Mouse (Mus musculus) limb, embryonic 10.5 days (tissue): ENCODE data around the gene Tmem129. TPM values are rescaled to one million over a fixed set of nuclear protein-coding genes. Genes with fewer than 3 reads are reported as not detected.

Experiments used
- DNase-seq: peaks from one replicate; pipeline ENCODE4 v3.0.0-alpha.2; 2017; ENCODE audit warnings: low spot score
- H3K27ac ChIP-seq: fragments of 300-500 bp; sonication (generic); 2 replicates; pipeline ENCODE4 v1.5.1; 2016; ENCODE audit warnings: mild to moderate bottlenecking
- H3K27me3 ChIP-seq: fragments of 300-500 bp; sonication (generic); 2 replicates; pipeline ENCODE4 v1.6.1; 2016; ENCODE audit warnings: low read depth, mild to moderate bottlenecking; ENCODE audit not compliant: poor library complexity, severe bottlenecking
- H3K36me3 ChIP-seq: fragments of 300-500 bp; sonication (generic); 2 replicates; pipeline ENCODE4 v1.6.1; 2016; ENCODE audit warnings: mild to moderate bottlenecking, moderate library complexity
- H3K4me1 ChIP-seq: fragments of 300-500 bp; sonication (generic); 2 replicates; pipeline ENCODE4 v1.6.1; 2016
- H3K4me3 ChIP-seq: fragments of 300-500 bp; sonication (generic); 2 replicates; pipeline ENCODE4 v1.5.1; 2016; ENCODE audit warnings: mild to moderate bottlenecking, moderate library complexity
- H3K9me3 ChIP-seq: fragments of 300-500 bp; sonication (generic); replicated peaks from 2 replicates; pipeline ENCODE4 v1.6.1; 2016; ENCODE audit warnings: mild to moderate bottlenecking
- WGBS: fragments of 180-500 bp; shearing (Covaris S2); methylation state at CpG from one replicate; pipeline ENCODE4 v1.1.7; 2016; 5-methylcytosine and 5-hydroxymethylcytosine counted together
- polyA plus RNA-seq: library from polyadenylated mRNA; unstranded; fragments of >200 nt; fragmentation: Nextera tagmentation; extraction: Ambion mirVana; gene quantifications from 2 replicates; pipeline ENCODE4 v1.2.1, GENCODE M21; 2016

The Tmem129 gene
- polyA plus RNA-seq, 1 experiment from 2014 or later = 47.2 TPM

DNA sequence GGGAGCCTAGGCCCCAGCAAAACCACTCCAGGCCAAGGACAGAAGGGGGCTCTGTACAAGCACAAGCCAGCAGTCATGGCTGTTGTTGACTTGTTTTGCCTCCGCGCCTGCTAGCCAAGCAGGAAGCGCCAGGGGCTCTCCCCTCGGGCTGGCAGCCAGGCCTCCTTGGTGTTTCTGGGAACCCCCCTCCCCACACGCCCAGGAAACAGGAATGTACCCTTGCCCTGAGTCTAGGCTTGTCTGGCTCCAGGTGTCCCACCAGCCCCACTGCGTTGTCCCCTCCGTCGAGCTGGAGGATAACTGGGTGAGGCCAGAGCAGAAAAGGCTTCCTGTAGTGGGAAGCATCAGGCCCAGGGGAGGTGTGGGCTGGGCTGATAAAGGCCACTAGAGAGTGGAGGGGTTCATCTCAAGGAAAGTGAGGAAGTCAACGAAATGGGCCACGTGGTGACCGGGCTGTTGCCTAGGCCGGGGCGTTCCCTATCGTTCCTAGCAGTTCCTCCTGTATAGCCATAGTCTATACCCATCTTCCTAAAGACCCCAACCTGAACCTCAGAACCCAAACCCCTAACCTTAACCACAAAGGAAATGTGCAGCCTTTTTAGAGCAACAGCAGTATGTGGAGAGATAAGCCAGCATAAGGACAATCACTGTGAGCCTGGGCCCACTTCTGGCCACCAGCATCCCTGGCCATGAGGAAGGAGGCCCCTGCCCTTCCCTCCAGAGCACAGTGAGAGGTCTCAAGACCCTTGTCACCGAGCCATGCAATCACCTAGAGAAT, 23.6 kb upstream of the Tmem129 start:
- H3K36me3 ChIP-seq = no peaks in the 10 kb centered on the region
- H3K27me3 ChIP-seq = no peaks in the 10 kb centered on the region
- no peak overlapping the region for H3K27ac ChIP-seq
- H3K9me3 ChIP-seq = no peaks in the 10 kb centered on the region
- H3K4me3 ChIP-seq = no peak overlapping the region
- no peak for DNase-seq
- H3K4me1 ChIP-seq = peaks cover 17% of the 10 kb centered on the region
- WGBS = 83% methylated on average over 15 of the region's 15 CpGs

DNA sequence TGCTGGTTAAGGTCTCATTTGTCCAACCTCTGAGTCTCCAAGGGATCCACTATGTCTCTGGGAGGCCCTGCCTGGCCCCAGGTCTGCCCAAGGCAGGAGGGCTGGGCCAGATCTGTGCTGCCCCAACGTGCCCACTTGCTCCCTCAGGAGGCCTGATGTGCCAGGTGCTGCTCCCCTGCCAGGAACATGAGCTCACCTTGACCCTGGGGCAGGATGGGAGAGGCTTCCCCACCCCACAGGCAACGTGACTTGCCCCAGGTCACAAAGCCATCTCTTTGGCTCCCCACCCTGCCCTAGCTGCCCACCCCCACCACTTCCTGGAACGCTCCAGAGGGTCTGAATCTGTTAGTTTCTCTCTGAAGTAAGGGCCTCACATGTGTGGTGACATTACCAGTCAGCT, 22.8 kb upstream of the Tmem129 start:
- H3K4me3 ChIP-seq = no peak overlapping the region
- peak overlapping the region; percentile 57; the same call in 1 of the 2 replicates for H3K27ac ChIP-seq
- DNase-seq = no peak
- 62% methylated on average over 3 of the region's 3 CpGs for WGBS
- H3K9me3 ChIP-seq = no peaks in the 10 kb centered on the region
- no peaks in the 10 kb centered on the region for H3K27me3 ChIP-seq
- H3K36me3 ChIP-seq = no peaks in the 10 kb centered on the region
- H3K4me1 ChIP-seq = peaks cover 17% of the 10 kb centered on the region

DNA sequence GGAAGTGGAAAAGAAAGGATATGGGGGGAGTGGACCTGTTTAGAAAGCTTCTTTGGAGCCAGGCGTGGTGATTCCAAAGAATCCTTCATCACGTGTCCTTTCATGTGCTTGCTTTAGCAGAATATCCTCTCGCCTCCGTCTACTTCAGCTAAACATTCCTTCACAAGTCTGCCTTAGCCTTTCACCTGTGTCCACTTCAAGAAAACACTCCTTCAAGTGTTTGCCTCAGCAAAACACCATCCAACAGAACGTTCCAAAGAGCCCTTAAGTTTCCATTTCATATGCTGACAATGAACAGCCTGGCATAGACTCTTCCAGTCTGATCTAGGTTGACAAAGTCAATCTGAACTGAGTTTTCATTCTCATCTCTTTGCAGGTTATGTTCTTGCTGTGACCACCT, 20.0 kb upstream of the Tmem129 start:
- Histone ChIP-seq H3K4me1 (peaks cover 18% of the 10 kb centered on the region), H3K27ac (no peak overlapping the region), H3K36me3 (peaks cover 14% of the 10 kb centered on the region), H3K4me3 (no peak overlapping the region), H3K9me3 (no peaks in the 10 kb centered on the region), H3K27me3 (no peaks in the 10 kb centered on the region)
- no peak for DNase-seq
- 87% methylated on average over 5 of the region's 5 CpGs for WGBS

DNA sequence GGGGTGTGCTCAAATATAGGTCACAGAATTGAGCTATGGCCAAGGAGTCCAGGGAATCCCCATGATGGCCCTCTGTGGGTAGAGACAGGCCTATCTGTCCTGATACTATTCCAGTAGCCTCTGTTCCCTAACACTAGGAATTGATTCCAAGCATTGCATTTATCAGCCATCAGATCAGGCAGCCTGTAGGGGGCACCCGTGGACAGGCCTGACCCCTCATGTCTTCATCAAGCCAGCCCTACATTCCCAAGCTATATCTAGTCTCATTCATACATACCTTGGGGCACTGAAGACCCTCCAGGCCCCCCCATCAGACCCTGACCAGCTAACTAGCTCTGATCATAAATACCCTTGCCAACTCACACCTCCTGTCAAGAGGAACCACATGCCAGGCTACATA, 17.7 kb upstream of the Tmem129 start:
- 0% methylated on average over 1 of the region's 1 CpGs for WGBS
- Histone ChIP-seq H3K27ac (no peak overlapping the region), H3K9me3 (no peaks in the 10 kb centered on the region), H3K36me3 (peaks cover 37% of the 10 kb centered on the region), H3K27me3 (no peaks in the 10 kb centered on the region), H3K4me3 (no peak overlapping the region), H3K4me1 (peaks cover 11% of the 10 kb centered on the region)
- peak; percentile 76 for DNase-seq

DNA sequence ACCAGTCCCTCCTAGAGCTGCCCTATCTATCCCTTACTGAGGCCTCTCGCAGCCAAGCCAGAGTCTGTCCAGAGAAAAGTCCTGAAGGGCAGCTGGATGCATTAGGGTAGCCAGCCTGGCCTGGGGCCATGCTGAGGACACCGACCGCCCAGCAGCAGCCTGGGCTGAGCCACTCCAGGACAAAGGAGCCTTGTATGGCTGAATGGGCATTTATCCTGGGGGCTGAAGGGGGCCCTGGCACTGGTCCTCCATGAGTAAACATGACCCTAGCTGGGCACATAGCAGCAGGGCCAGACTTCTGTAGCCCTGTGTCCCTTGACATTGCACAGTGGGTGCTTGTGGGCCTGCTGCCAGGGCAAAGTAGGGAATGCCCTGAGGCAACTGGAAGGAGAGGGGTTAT, 16.2 kb upstream of the Tmem129 start:
- no peaks in the 10 kb centered on the region for H3K9me3 ChIP-seq
- DNase-seq = no peak
- peaks cover 52% of the 10 kb centered on the region for H3K36me3 ChIP-seq
- 86% methylated on average over 3 of the region's 3 CpGs for WGBS
- H3K27me3 ChIP-seq = no peaks in the 10 kb centered on the region
- H3K4me1 ChIP-seq = 0 out of 2 replicates have a peak, but pooled peaks cover 10% of the 10 kb centered on the region
- no peak overlapping the region for H3K27ac ChIP-seq
- no peak overlapping the region for H3K4me3 ChIP-seq

DNA sequence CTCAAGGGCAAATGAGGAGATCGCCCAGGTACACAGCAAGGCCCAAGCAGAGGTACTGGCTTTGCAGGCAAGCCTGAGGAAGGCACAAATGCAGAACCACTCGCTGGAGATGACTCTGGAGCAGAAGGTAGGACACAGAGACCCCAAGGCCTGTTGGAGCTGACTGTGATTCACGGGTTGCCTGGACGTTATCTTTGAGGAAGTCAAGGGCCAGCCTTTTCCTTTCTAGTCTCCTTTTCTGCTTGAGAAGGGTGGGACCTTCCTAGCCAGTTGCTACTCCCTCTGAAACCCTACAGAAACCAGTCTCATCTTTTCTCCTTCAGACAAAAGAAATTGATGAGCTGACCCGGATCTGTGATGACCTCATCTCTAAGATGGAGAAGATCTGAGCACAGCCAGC, 13.4 kb upstream of the Tmem129 start:
- Histone ChIP-seq H3K4me1 (0 out of 2 replicates have a peak, but pooled peaks cover 6% of the 10 kb centered on the region), H3K4me3 (no peak overlapping the region), H3K27me3 (no peaks in the 10 kb centered on the region), H3K36me3 (peaks cover 80% of the 10 kb centered on the region), H3K27ac (no peak overlapping the region), H3K9me3 (no peaks in the 10 kb centered on the region)
- 87% methylated on average over 5 of the region's 5 CpGs for WGBS
- no peak for DNase-seq

DNA sequence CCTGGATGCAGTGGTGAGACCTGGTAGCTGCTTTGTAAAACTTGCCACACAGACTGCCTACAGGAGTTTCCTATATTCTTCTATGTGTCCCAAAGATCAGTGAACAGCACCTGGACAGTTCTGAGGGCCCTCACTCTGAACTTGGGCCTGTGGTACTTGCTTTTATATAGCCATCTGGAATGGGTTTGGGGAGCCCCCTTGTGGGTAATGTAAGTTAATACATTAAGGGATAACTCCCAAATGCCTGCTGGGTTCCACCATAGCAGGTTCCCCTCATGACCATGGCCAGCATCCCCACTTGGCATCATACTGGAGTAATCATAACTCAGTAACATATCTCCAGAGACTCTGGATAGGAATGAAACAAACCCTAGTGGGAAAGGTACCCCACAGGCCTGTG, 10.0 kb upstream of the Tmem129 start:
- Histone ChIP-seq H3K27ac (no peak overlapping the region), H3K36me3 (peaks cover 98% of the 10 kb centered on the region), H3K4me3 (no peak overlapping the region), H3K9me3 (no peaks in the 10 kb centered on the region), H3K4me1 (no peaks in the 10 kb centered on the region), H3K27me3 (no peaks in the 10 kb centered on the region)
- DNase-seq = no peak

DNA sequence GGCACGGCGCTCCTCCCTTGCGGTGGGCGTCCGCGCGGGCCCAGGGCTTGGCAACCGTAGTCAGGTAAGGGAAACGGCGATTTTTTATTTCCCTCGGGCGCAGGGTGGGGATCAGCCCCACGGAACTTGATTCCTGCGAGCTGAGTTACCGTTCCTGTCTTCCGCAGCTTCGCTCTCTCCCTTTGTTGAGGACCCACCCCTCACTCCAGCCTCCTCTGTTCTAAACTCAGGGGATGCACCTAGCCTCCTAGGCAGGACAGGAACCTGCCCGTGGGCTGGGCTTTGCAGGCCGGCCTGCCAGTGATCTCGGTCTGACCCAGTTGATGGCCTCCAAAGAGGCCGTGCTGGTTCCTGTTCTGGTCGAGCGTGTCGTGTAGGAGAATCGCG, 441 bp upstream of the Tmem129 start:
- H3K4me1 ChIP-seq = peaks cover 38% of the 10 kb centered on the region
- H3K27ac ChIP-seq = peak overlapping the region; percentile 94
- H3K9me3 ChIP-seq = no peaks in the 10 kb centered on the region
- 0% methylated on average over 26 of the region's 26 CpGs for WGBS
- peaks cover 59% of the 10 kb centered on the region for H3K36me3 ChIP-seq
- peak overlapping the region; percentile 77 for H3K4me3 ChIP-seq
- no peak for DNase-seq
- no peaks in the 10 kb centered on the region for H3K27me3 ChIP-seq

DNA sequence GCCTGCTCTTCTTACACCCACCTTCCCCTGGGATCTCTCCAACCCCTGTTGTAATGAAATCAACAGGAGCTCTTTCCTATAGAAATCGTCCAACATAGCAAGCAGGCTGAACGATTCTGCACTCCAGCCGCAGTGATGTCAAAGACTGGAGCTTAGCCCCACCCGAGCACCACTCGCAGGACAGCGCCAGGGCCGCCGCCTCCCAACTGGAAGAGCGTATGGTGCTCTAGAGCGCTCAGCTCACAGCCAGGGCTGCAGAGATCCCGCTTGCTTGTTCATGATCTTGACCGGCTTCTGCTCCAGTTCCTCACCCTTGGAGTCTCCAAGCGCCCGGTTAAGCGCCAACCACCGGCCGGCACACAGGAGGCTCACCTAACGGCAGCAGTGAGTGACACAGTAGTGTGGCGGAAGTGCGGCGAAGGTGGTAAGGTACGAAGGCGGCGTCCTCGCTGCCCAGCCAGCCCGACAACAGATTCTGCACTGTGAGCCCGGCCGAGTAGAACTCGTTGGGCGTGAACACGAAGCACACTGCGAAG, 897 bp downstream of the Tmem129 start:
- no peaks in the 10 kb centered on the region for H3K27me3 ChIP-seq
- H3K4me3 ChIP-seq = peak overlapping the region; percentile 77
- peaks cover 53% of the 10 kb centered on the region for H3K36me3 ChIP-seq
- peaks cover 48% of the 10 kb centered on the region for H3K4me1 ChIP-seq
- peak overlapping the region; percentile 94 for H3K27ac ChIP-seq
- under 1% methylated on average over 32 of the region's 32 CpGs for WGBS
- DNase-seq = no peak
- H3K9me3 ChIP-seq = no peaks in the 10 kb centered on the region

DNA sequence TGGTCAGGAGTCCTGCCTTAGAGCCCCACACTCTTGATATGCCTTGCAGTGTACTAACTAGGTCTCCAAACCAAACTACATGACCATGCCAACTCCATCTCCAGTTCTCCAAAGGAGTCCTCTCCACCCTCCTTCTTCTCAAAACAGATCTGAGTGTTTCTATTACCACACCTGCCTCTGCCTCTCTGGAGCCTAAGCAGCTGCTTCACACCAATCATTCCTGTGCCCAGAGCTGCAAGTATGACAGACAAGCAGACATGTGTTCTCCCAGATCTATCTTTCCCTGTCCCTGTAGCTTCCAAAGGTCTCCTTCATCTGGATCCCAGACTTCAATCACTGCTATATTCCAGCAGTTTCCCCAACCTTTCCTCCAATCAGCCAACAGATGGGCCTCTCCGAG, 1.5 kb downstream of the Tmem129 start:
- Histone ChIP-seq H3K27me3 (no peaks in the 10 kb centered on the region), H3K9me3 (no peaks in the 10 kb centered on the region), H3K4me1 (peaks cover 48% of the 10 kb centered on the region), H3K36me3 (peaks cover 48% of the 10 kb centered on the region), H3K4me3 (peak overlapping the region; percentile 77), H3K27ac (peak overlapping the region; percentile 94)
- WGBS = 38% methylated on average over 1 of the region's 1 CpGs
- DNase-seq = no peak

DNA sequence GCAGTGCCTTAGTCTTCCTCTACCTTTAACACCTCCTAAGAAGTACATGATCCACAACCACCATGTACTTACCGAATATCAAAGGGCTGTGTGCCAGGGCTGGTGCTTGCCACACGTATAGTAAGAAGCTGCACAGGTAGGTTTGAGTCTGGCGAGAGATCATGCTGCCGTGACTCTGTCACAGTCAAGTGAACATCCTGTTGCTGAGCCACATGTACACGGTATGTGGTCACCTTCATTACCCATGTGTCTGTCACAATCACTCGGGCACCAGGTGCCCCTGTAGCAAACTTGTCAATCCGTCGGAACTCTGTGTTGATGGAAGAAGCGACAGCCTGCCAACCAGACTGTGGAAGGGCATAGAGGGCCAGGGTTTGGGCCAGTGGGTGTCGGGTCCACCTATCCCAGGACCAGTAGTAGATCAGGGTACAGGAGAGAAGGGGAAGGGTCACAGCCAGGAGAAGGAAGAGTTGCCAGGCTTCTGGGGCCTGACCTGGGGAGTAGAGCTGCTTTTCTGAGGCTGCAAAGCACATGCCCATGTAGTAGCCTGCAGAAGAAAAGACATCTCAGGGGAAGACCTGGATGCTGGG, 2.9 kb downstream of the Tmem129 start:
- no peak for DNase-seq
- no peaks in the 10 kb centered on the region for H3K9me3 ChIP-seq
- H3K27me3 ChIP-seq = no peaks in the 10 kb centered on the region
- 91% methylated on average over 10 of the region's 10 CpGs for WGBS
- no peak overlapping the region for H3K27ac ChIP-seq
- H3K4me1 ChIP-seq = peaks cover 51% of the 10 kb centered on the region
- H3K36me3 ChIP-seq = peaks cover 36% of the 10 kb centered on the region
- H3K4me3 ChIP-seq = no peak overlapping the region

DNA sequence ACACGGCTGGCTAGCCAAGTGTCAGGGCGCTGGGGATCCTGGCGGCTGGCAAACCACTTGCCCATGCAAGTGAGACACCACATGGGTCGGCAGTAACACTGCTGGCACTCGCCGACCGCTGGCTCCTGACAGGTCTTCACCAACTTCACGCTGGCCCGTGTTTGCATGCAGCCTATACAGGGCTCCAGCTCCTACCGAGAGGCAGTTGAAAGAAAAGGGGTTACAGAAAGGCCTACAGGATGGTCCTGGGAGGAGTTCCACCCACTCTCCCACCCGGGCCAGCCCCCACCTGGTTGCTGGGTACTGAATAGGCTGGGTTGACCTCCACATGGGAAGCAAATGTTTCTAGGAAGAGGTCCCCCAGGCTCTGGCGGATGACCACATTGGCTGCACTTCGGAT, 3.8 kb downstream of the Tmem129 start:
- H3K4me1 ChIP-seq = peaks cover 48% of the 10 kb centered on the region
- H3K36me3 ChIP-seq = peaks cover 40% of the 10 kb centered on the region
- no peaks in the 10 kb centered on the region for H3K9me3 ChIP-seq
- H3K27ac ChIP-seq = no peak overlapping the region
- no peaks in the 10 kb centered on the region for H3K27me3 ChIP-seq
- H3K4me3 ChIP-seq = no peak overlapping the region
- 94% methylated on average over 13 of the region's 13 CpGs for WGBS
- no peak for DNase-seq

DNA sequence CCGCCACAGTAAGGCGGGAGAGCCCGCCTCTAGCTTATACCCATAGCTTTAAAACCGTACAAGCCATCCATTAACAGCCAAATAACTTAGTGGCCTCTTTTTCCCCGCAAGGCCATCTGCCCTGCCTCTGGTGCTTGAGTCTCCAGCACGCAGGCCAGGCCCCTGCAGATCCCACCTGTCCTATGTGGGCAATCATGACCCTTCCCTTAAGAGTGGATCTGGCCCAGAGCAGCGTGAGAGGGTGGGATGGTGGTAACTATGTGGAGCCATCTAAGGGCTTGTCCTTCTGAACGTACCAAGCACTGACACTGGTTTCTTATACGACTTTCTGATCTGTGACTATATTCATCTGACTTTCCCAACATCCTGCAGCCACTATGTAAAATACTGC, 5.4 kb downstream of the Tmem129 start:
- Histone ChIP-seq H3K9me3 (no peaks in the 10 kb centered on the region), H3K36me3 (peaks cover 54% of the 10 kb centered on the region), H3K27me3 (no peaks in the 10 kb centered on the region), H3K27ac (peak overlapping the region; percentile 99), H3K4me1 (peaks cover 44% of the 10 kb centered on the region), H3K4me3 (peak overlapping the region; percentile 82)
- 3% methylated on average over 9 of the region's 9 CpGs for WGBS
- DNase-seq = no peak
